8 mouse cellular contexts compared by ENCODE assay signal in genomic region chr16:5765143-5765542, GRCm38 (mm10).
DNase-seq lines count a peak whose midpoint lies in the region; ATAC-seq and TF ChIP-seq lines count a peak whose summit lies in the region.
"Had no signal": no experiment of that assay in that cellular context is flagged by ENCODE, and none has a peak within 500 bp of the region (broad histone marks: within the 10 kb centered on the region; RNA-seq: fewer than 3 reads in every experiment).

No protein-coding gene starts in this region.

- H3K27me3 ChIP-seq in lung, embryonic 14.5 days (ENCODE audit: insufficient read depth, low read length) = no peaks in the 10 kb centered on the region
- no peaks in the 10 kb centered on the region for H3K27me3 ChIP-seq in myocyte (ENCODE audit: control insufficient read depth, insufficient read depth, insufficient read length)

- no peak overlapping the region for H3ac ChIP-seq in myocyte (ENCODE audit: control insufficient read depth, insufficient read length)

- no peaks in the 10 kb centered on the region for H3K36me3 ChIP-seq in lung, embryonic 14.5 days (ENCODE audit: insufficient read depth)
- H3K36me3 ChIP-seq in myocyte (ENCODE audit: control insufficient read depth, insufficient read depth) = no peaks in the 10 kb centered on the region

- WGBS in lung, embryonic 14.5 days = 22% methylated on average over 4 of the region's 4 CpGs

- DNase-seq in lung, embryonic 14.5 days = peak; percentile 87
- DNase-seq in lung, adult 18-20 months = no peak
- DNase-seq in WW6 (ENCODE audit: low read depth, low spot score) = peak; percentile 3
- peak; percentile 0 for DNase-seq in c-Kit-positive CD71-positive TER-119-negative erythroid progenitor cells, embryonic 14.5 days (ENCODE audit: low read depth)
- no peak for DNase-seq in spleen, postnatal 14 days (ENCODE audit: low spot score in 2 of 2)
- DNase-seq: layer of hippocampus, postnatal 36 days had no signal

- H3K4me3 ChIP-seq in lung, embryonic 14.5 days (ENCODE audit: low read depth, low read length) = no peak overlapping the region
- H3K4me3 ChIP-seq in myocyte = no peak overlapping the region

- no peak for TF ChIP-seq CTCF in lung, embryonic 14.5 days (IDR thresholded peaks at IDR 0.05; ENCODE audit: low read depth)

- no peak for TF ChIP-seq POLR2A in myocyte (IDR thresholded peaks at IDR 0.05; ENCODE audit: insufficient read length, low read depth)

- no peaks in the 10 kb centered on the region for H3K9me3 ChIP-seq in lung, embryonic 14.5 days (ENCODE audit: low read depth, low read length)

- H3K79me2 ChIP-seq in myocyte (ENCODE audit: control insufficient read depth, insufficient read depth) = no peaks in the 10 kb centered on the region

- H3K4me1 ChIP-seq in lung, embryonic 14.5 days (ENCODE audit: insufficient read depth) = no peaks in the 10 kb centered on the region

- no peak overlapping the region for H3K9ac ChIP-seq in lung, embryonic 14.5 days

- ATAC-seq in lung, embryonic 14.5 days (ENCODE audit: insufficient read depth) = no peak
- ATAC-seq in erythroblast, adult 5-6 weeks (replicated peaks; ENCODE audit: low FRiP score, poor library complexity, severe bottlenecking) = no peak

- no peak overlapping the region for H3K4me2 ChIP-seq in lung, embryonic 14.5 days
- H3K4me2 ChIP-seq in myocyte (ENCODE audit: low read depth) = no peak overlapping the region

- H3K27ac ChIP-seq in lung, embryonic 14.5 days (ENCODE audit: low read depth) = no peak overlapping the region

TF ChIP-seq in myocyte, 11 proteins besides CTCF, POLR2A, EP300 and RAD21:
- no peak for TF ChIP-seq MYOG (IDR thresholded peaks at IDR 0.05; ENCODE audit: control insufficient read depth in 1 of 3, insufficient read depth in 1 of 3, insufficient read length in 2 of 3, low read depth in 2 of 3)
- no peak for TF ChIP-seq E2F4 (IDR thresholded peaks at IDR 0.05; ENCODE audit: insufficient read depth)
- TF ChIP-seq MYOD1 (IDR thresholded peaks at IDR 0.05; ENCODE audit: control insufficient read depth in 1 of 3, insufficient read length in 2 of 3, low read depth in 2 of 3) = no peak
- TF ChIP-seq SRF (IDR thresholded peaks at IDR 0.05; ENCODE audit: control insufficient read depth, insufficient read length, low read depth) = no peak
- TF ChIP-seq CEBPB (IDR thresholded peaks at IDR 0.05; ENCODE audit: insufficient read depth, poor library complexity, severe bottlenecking) = no peak
- peak; percentile 62 for TF ChIP-seq REST (IDR thresholded peaks at IDR 0.05; ENCODE audit: insufficient read depth, insufficient read length)
- TF ChIP-seq TCF3 (IDR thresholded peaks at IDR 0.05; ENCODE audit: insufficient read length, low read depth) = no peak
- no peak for TF ChIP-seq USF1 (IDR thresholded peaks at IDR 0.05; ENCODE audit: low read depth)
TF ChIP-seq in myocyte: peak in this region for 1.

Comparison
In these comparisons a context has a peak if more than half of its experiments do, and no peak if none do; other contexts are left out.
1. DNase-seq: peak in lung, embryonic 14.5 days (single experiment), WW6 (single experiment) and c-Kit-positive CD71-positive TER-119-negative erythroid progenitor cells, embryonic 14.5 days (single experiment); none in lung, adult 18-20 months (0 of 2) and spleen, postnatal 14 days (0 of 2).